Mouse (Mus musculus) stomach, postnatal 0 days (tissue): ENCODE results near the gene Abraxas2.

Source experiments
- CTCF ChIP-seq: IDR thresholded peaks from 2 replicates; pipeline ENCODE4 v1.5.1; 2016; ENCODE audit warnings: antibody characterized with exemption, low read depth, mild to moderate bottlenecking, moderate library complexity
- EP300 ChIP-seq: optimal IDR thresholded peaks from 2 replicates; pipeline ENCODE3; 2016; ENCODE audit warnings: antibody characterized with exemption

- TF ChIP-seq CTCF = no peak
- TF ChIP-seq EP300 = no peak
Measured at GRCm38 (mm10) chr7:132814089-132814450, 45.0 kb upstream of the Abraxas2 start.
